Mouse (Mus musculus) myocyte (in vitro differentiated cells): ENCODE results near the gene Abcb7.

Source experiments
- CEBPB ChIP-seq: IDR thresholded peaks from 2 replicates; pipeline ENCODE4 v1.6.1; 2011; ENCODE audit warnings: mild to moderate bottlenecking, moderate library complexity; ENCODE audit not compliant: poor library complexity, insufficient read depth, severe bottlenecking
- MAX ChIP-seq: IDR thresholded peaks from one replicate; pipeline ENCODE4 v1.6.1; 2011; ENCODE audit warnings: low read depth, mild to moderate bottlenecking, control low read depth
- MYOD1 ChIP-seq, 3 experiments: IDR thresholded peaks; one replicate each; pipeline ENCODE4 v1.6.1; 2011; ENCODE audit warnings: control low read depth in 2 of 3, low read depth in 2 of 3, mild to moderate bottlenecking in 2 of 3, moderate library complexity in 1 of 3; ENCODE audit not compliant: insufficient read length in 2 of 3, control insufficient read depth in 1 of 3
- POLR2A ChIP-seq: IDR thresholded peaks from one replicate; pipeline ENCODE4 v1.6.1; 2011; ENCODE audit warnings: low read depth, mild to moderate bottlenecking, control low read depth, moderate library complexity; ENCODE audit not compliant: insufficient read length
- POLR2AphosphoS2 ChIP-seq: IDR thresholded peaks from one replicate; pipeline ENCODE4 v1.6.1; 2011; ENCODE audit warnings: low read depth, control low read depth; ENCODE audit not compliant: insufficient read length
- REST ChIP-seq: IDR thresholded peaks from one replicate; pipeline ENCODE4 v1.6.1; 2011; ENCODE audit warnings: mild to moderate bottlenecking, control low read depth, moderate library complexity; ENCODE audit not compliant: insufficient read depth, insufficient read length
- TCF12 ChIP-seq: IDR thresholded peaks from one replicate; pipeline ENCODE4 v1.6.1; 2011; ENCODE audit warnings: mild to moderate bottlenecking, control low read depth; ENCODE audit not compliant: poor library complexity, insufficient read depth, severe bottlenecking

DNA sequence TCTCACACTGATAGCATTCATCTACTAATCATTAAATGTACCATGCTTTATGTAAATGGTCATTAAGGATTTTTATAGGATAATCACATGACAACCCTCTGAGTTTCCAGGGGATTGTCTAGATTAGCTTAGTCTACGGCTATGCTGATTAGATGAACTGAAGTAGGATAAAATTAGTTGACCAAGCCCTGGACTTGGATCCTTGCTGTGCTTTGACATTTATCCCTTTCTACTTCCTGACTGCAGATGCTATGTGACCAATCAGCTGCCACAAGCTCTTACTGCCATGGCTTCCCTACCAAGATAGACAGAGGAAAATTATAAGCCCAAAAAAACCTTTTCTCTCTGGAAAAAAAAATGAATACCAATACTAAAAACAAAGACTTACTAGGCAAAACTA is 57.8 kb downstream of the Abcb7 start:
- TF ChIP-seq POLR2A: no peak
- no peak for TF ChIP-seq MAX
- no peak for TF ChIP-seq CEBPB
- TF ChIP-seq POLR2AphosphoS2: no peak
- TF ChIP-seq TCF12: no peak
- no peak for TF ChIP-seq REST
- no peak for TF ChIP-seq MYOD1 (IDR thresholded peaks at IDR 0.05; ENCODE audit: control insufficient read depth in 1 of 3, insufficient read length in 2 of 3, low read depth in 2 of 3)
